Mouse (Mus musculus): Measurements from ENCODE around the gene Best2.

The Best2 gene

DNA sequence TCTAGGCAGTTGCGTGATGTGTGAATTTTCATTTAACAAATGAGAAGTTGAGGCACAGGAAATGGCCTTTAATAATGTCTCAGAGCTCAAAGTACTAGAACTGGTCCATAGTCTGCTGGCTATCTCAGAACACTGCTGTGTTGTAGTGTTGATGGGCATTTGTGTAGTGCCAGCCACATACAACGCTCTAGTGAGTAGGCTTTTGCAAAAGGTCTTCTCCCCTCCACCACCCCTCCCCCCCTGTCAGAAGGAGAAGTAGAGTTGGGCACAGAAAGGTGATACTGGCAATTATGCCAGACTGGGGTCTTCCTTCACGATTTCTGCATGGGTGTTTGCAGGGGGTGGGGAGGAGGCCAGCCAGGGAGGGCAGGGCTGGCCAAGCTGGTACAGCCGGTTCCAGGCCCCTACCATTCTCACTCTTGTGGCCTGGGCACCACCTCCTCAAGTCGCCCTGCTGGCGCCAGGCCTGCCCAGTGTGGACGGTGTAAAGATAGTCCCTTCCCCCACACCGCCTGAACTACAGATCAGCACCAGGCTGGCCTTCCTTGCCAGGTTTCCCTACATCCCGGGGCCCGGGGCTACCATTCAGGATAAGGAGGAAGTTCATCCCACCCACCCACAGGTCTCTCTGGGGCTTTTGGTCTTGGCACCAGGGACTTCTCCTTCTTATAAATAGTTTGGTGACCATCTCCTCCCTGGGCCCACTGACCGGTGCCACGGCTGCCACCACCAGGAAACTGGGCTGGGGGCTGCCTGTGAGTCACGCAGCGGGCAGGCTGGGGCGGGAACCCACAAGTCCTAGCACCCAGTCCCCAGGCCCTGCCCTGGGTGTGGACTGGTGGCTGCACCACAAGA is 32.5 kb downstream of the Best2 start:
- no peak for DNase-seq (ENCODE audit: low spot score)

GRCm38 (mm10) chr8:84980622-84981358 is 33.5 kb downstream of the Best2 start:
- no peak for DNase-seq (ENCODE audit: low spot score)

DNA sequence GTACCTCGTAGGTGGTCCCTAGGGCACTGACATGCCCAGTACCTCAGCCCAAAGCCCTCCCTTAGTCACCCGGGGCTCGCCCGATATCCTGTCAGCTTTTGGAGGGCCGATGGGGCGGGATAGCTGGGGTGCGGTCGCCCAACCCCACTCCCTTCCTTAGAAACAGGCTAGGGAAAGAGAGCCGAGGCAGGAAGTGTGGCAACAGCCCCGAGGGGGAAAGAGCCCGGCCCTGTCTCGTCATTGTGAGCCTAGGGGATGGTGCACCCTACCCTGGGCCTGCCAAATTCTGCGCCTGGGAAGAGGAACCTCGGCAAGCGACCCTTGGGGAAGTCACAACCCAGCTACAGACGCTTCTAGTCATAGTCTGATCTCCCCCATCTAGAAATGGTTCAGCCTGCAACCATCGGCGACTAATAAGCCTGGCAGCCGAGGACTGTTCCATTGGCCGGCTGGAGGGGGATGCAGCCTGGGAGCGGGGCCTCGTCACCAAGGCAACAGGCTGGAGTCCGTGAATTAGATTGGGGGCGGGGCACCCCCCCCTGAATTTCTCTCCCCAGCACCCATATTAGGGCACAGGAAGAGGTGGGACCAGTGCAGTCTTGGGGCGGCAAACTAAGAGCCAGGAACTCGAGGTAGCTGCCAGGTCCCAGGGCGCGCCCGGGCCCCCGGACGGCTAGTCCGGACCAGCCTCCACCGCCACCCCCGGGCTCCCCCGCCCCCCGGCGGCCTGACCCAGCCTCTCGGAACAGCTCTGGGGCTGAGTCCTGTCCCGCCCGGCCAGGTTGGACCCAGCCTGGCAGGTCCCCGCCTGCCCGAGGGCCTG is 34.5 kb downstream of the Best2 start:
- peak; percentile 79 for DNase-seq (ENCODE audit: low spot score)

DNA sequence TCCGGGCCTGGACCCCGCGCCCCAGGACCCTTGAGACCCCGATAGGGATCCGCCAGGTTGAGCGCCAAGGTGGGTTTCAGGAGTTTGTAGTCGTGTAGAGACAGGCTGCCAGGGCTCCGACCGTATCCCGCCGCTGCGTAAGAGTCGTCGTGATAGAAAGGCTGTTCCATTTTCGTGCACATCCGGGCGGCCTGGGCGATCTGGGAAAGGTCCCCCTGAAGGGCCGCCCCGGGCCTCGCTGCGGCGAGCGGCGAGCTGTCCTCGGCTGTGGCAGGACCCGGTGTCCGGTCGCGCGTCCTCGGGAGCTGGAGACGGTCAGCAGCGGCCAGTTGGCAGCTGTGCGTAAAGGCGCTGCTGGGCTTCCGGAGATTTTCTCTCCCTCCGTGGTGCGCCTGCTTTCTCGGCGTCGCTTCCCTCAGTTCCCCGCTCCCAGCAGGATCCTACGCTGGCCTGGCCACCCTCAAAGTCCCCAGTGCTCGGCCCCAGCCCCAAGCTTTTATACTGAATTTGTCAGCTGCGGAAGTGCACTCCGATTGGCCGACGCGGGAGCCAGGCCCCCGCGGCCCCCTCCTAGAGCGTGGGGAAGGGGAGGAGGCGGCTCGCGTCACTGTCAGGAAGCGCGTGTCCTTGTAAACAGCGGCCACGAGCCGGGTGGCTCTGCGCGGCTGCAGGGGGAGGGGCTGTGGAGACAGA is 35.9 kb downstream of the Best2 start, which contains the start of gene Junb:
Gene Junb, minus strand, starts transcription at position 471 of the 693 bp plus-strand sequence.
- DNase-seq (ENCODE audit: low spot score): peak; percentile 82

DNA sequence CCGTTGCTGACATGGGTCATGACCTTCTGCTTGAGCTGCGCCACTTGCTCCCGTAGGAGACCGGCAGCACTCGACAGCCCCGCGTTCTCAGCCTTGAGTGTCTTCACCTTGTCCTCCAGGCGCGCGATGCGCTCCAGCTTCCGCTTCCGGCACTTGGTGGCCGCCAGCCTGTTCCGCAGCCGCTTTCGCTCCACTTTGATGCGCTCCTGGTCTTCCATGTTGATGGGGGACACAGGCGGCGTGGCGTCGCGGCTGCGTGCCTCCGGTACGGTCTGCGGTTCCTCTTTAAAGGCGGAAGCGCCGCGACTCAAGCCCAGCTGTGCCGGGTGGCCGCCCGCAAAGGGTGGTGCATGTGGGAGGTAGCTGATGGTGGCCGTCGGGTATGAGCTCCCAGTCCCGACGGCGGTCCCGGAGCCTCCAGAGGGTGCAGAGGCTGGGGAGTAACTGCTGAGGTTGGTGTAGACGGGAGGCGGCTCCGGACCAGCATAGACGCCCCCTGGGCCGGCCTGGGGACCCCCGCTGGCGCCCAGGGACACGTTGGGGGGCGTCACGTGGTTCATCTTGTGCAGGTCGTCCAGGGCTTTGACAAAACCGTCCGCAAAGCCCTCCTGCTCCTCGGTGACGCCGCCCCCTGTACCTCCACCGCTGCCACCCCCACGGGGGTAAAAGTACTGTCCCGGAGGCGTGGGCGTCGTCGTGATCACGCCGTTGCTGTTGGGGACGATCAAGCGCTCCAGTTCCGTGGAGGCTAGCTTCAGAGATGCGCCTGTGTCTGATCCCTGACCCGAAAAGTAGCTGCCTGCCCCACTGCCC is 36.7 kb downstream of the Best2 start:
- no peak for DNase-seq (ENCODE audit: low spot score)

GRCm38 (mm10) chr8:84976763-84977434 is 37.4 kb downstream of the Best2 start:
- DNase-seq (ENCODE audit: low spot score): no peak

DNA sequence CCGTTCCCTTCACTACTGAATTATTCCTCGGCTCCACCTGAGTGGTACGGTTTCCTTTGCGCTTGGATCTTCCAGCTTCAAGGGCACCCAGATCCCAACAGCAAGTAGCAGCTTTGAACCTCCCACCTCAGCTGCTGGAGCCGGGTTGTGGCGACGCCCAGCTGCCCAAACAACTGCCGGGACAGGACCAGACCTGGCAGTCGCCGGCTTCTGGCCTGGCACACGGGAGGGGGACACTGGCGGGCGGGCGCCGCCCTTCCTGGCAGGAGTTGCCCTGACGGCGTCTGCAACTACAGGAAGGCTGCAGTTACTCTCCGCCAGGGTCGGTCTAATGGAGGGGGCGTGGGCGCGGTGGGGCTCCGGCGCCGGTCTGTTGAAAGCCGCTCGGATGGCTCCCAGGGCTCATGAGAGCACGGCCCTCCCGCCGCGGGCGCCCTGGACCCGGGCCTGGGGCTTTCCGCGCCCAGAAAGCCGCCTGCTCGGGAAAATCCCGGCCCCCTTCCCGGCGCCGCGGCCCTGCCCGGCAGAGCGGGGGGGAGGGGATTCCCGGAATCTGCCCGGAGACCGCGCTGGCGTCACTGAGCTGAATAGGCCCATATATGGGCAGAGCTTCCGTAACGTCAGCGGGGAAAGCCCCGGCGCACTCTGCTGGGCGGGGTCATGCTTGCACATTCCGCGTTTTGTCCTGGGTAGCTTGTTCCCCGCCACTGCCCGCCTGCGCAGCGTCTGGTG is 38.1 kb downstream of the Best2 start:
- peak; percentile 90 for DNase-seq (ENCODE audit: low spot score)

- DNase-seq (ENCODE audit: low spot score): no peak
Measured at GRCm38 (mm10) chr8:84975434-84975833, 38.9 kb downstream of the Best2 start.

DNA sequence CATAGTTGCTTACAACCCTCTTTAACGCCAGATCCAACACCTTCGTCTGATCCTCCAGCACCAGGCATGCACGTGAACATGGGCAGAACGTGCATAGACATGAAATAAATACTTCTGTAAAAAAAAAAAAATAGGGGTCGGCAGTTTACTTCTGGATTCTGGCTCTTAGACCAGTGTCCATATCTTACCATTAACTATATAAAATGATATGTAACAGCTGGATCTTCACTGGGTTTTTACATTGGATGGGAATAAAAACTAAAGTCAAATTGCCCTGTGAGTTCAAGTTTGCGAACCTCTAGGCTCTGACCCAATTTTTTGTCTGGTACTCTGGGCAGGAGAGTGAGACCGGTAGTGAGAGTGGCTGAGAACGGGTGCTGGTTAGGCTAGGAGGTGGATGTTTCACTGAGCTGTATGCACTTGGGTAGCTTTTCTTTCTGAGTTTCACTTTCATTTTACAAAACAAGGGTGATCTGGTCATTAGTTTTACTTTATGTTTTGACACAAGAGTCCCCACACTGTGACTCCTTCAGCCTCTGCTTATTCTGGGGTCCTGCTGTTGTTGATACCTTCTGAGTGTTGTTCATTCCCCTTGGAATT is 39.7 kb downstream of the Best2 start:
- no peak for DNase-seq (ENCODE audit: low spot score)

DNA sequence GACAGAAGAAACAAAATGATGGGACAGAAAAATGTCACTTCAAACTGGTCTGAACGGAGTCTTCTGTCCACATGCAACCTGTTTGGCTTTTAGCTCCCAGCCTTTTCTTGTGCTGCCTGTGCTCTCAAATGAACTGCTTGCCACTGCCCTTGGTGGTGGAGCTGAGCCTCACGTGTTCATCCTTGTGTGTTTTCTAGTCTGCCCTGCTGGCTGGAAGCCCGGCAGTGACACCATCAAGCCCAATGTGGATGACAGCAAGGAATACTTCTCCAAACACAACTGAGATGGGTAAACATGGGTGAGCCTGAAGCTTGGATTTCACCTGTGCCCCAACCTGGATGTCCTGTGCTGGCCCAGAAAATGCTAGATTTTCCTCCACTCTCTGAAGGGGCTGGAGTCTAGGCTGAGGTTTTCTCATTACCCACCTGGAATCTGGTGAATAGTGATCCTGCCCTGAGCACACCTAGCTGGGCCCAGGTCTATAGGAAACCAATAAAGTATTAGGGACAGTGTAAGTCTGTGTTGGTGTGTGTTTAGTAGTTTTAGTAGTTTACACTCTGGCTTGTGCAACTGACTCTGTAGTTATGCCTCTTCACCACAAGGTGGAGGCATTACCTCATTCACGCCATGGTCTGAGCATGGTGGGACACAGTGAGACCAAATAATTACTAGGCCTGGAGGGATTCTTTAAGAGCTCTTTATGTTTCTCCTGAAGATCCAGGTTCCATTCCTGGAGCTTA is 40.4 kb downstream of the Best2 start:
- no peak for DNase-seq (ENCODE audit: low spot score)

GRCm38 (mm10) chr8:84973079-84973478 is 41.3 kb downstream of the Best2 start:
- no peak for DNase-seq (ENCODE audit: low spot score)

- no peak for DNase-seq (ENCODE audit: low spot score)
Measured at GRCm38 (mm10) chr8:84970913-84971312, 43.4 kb downstream of the Best2 start.

GRCm38 (mm10) chr8:84970135-84970790 is 44.1 kb downstream of the Best2 start:
- no peak for DNase-seq (ENCODE audit: low spot score)

DNA sequence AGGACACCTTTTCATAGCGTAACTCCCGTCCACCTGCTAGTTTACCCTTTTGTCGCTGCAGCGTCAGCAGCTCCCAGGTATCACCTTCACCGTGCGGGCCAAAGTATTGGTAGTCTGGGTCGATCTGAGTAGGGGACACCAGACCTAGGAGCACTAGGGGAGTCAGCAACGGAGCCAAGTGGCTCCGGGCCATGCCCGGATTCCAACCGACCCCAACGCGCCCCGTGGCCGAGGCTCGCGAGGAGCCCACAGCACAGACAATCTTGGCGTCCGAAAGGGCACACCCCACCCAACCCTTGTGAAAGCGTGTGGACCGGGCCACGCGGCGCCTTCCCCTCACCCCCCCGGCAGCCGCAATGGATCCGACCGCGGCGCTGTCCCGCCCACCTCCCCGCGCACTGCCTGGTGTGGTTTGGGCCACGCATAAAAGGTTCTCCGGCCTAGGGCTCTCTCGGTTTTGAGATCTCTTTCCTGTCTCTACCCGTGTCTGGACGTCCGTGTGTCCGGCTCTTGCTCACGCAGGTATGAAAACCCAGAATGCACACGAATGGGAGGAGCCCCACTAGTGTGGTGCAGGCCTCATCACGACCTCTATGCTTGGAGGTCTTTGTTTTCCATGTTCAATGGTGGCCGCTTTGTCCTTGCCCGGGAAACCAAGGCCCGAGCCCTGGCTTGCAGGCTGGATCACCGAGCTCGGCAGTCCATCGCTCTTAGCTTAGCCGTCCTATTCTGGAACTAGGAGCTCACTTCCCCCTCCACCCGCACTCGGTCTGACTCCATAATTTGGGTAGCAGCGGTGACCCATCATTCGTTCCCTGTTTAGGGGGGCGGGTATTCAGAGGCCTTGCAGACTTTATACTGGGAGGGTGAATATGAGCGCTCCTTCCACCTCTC is 44.8 kb downstream of the Best2 start, which contains the start of the genes Gm49661, Prdx2 and Rnaseh2a:
Gene Gm49661, minus strand, starts transcription at position 193 of the 894 bp plus-strand sequence.
Gene Prdx2, plus strand, starts transcription at position 347 of the 894 bp plus-strand sequence.
Gene Rnaseh2a, minus strand, starts transcription at position 527 of the 894 bp plus-strand sequence.
- no peak for DNase-seq (ENCODE audit: low spot score)

- no peak for DNase-seq (ENCODE audit: low spot score)
Measured at GRCm38 (mm10) chr8:84968650-84969049, 45.7 kb downstream of the Best2 start.

- DNase-seq (ENCODE audit: low spot score): no peak
Measured at GRCm38 (mm10) chr8:84967532-84968304, 46.6 kb downstream of the Best2 start.
